Mouse (Mus musculus) erythroblast, embryonic 14.5 days (primary cell): ENCODE measurements around the gene Pik3c2a.

Source experiments
- GATA1 ChIP-seq: IDR thresholded peaks from 2 replicates; pipeline ENCODE4 v1.6.1; 2012; ENCODE audit warnings: low read length, inconsistent platforms, mixed read lengths
- TAL1 ChIP-seq: IDR thresholded peaks from 3 replicates; pipeline ENCODE4 v1.6.1; 2012; ENCODE audit warnings: low read length, inconsistent platforms, mixed read lengths

DNA sequence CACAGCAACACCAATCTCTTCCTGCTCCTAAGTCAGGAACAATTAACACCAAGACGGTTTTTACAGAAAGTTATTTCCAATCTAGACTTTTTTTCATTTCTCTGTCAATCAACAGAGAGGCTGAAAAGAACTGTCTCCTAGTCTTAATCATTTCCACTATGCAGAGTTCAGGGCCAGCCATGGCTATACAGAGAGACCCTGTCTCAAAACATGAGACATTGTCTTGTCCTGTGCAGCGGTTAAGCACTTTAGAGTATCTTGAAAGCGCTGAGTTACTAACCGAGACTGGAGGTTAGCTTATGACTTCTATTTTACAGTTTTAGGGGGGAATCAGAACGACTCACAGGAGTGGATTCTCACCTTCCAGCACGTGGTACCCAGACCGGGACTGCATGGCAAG lies 114.5 kb downstream of the Pik3c2a start:
- no peak for TF ChIP-seq TAL1
- TF ChIP-seq GATA1 = no peak
